Mouse (Mus musculus): ENCODE results near the gene Pum1. TPM values are rescaled to one million over a fixed set of nuclear protein-coding genes. Genes with fewer than 3 reads are reported as not detected.

The Pum1 gene
- total and polyA plus RNA-seq, 2 experiments from 2014 or later: 30.1 to 62.4 TPM

DNA sequence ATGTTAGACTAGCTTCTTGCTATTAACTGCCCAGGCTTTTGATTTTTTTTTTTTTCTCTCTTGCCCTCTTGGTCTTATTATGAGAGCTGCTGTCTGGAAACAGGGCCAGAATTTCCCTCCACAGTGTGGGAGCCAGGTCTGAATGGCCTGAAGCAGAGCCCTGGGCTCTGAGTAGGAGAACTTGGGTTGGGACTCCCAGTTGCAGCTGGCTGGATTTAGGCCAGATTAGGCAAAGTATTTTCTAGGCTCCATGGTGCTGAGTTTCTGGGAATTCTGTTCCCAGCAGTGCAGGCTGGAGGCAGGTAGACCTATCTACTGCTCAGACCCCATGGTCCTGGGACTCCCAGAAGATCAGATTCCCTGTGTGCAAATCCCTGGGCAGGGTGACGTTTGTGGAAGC, 135.3 kb downstream of the Pum1 start:
- Histone ChIP-seq H3K9me3 (replicated peaks; ENCODE audit: control insufficient read depth, low read length) (no peaks in the 10 kb centered on the region), H3K4me3 (ENCODE audit: low read depth, low read length) (no peak overlapping the region), H3K27me3 (ENCODE audit: control insufficient read depth, insufficient read depth, low read length) (no peaks in the 10 kb centered on the region), H3K36me3 (replicated peaks; ENCODE audit: control insufficient read depth, insufficient read depth, low read length) (no peaks in the 10 kb centered on the region), H3K9ac (replicated peaks; ENCODE audit: low read depth, low read length) (no peak overlapping the region), H3K27ac (ENCODE audit: low read depth) (peak overlapping the region; percentile 75), H3K4me1 (ENCODE audit: control insufficient read depth, insufficient read depth) (peaks cover 33% of the 10 kb centered on the region), H3K4me2 (ENCODE audit: low read depth, low read length) (no peak overlapping the region)
- no peak for TF ChIP-seq EP300 (IDR thresholded peaks at IDR 0.05; ENCODE audit: low read depth)
- TF ChIP-seq CTCF (IDR thresholded peaks at IDR 0.05; ENCODE audit: low read depth): no peak
- DNase-seq (ENCODE audit: low spot score) (no peak), ATAC-seq (ENCODE audit: insufficient read depth, low read depth) (no peak)
- 58% methylated on average over 1 of the region's 1 CpGs for WGBS

DNA sequence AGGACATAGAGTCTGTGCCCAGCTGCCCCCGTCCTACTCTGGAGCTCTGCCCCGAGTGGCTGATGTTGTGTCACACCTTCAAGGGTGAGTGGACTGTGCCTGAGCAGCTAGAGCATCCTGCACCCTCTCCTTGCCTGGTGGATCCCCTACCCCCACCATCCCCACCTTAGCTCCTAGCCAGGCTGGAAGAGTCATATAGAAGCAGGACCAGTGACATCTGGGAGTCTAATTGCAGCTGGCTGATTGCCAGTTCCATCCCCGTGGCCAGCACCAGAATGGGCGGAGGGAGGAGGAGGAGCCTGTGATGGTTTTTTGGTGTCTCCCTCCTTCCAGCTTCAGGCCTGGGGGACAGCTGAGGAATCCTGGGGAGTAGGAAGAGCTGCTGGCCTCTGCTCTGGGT, 136.0 kb downstream of the Pum1 start:
- H3K9ac ChIP-seq (replicated peaks; ENCODE audit: low read depth, low read length): no peak overlapping the region
- DNase-seq (ENCODE audit: low spot score) (no peak), ATAC-seq (ENCODE audit: insufficient read depth, low read depth) (no peak)
- 44% methylated on average over 4 of the region's 4 CpGs for WGBS
- H3K4me2 ChIP-seq (ENCODE audit: low read depth, low read length): no peak overlapping the region
- no peak overlapping the region for H3K4me3 ChIP-seq (ENCODE audit: low read depth, low read length)
- no peak for TF ChIP-seq CTCF (IDR thresholded peaks at IDR 0.05; ENCODE audit: low read depth)
- no peak for TF ChIP-seq EP300 (IDR thresholded peaks at IDR 0.05; ENCODE audit: low read depth)
- no peaks in the 10 kb centered on the region for H3K27me3 ChIP-seq (ENCODE audit: control insufficient read depth, insufficient read depth, low read length)
- peaks cover 33% of the 10 kb centered on the region for H3K4me1 ChIP-seq (ENCODE audit: control insufficient read depth, insufficient read depth)
- peak overlapping the region; percentile 75 for H3K27ac ChIP-seq (ENCODE audit: low read depth)
- no peaks in the 10 kb centered on the region for H3K36me3 ChIP-seq (replicated peaks; ENCODE audit: control insufficient read depth, insufficient read depth, low read length)
- H3K9me3 ChIP-seq (replicated peaks; ENCODE audit: control insufficient read depth, low read length): no peaks in the 10 kb centered on the region

DNA sequence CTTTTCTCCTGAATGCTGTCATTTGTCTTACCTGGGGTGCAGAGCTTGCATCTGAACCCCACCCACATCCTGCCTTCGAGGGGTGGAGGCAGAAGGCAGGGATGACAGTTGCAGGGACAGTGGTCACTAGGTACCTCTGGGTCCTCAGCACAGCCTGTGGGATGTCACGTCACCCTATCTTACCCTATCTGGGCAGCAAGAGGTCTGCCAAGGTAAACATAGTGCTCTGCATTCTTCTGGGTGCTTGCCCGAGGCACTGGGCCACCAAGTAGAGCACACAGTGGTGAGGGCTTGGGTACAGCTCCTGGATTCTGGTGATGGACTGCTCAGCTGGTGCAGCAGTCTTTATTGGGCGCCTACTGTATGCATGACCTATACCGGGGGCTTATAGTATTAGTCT, 136.5 kb downstream of the Pum1 start:
- DNase-seq (ENCODE audit: low spot score) (no peak), ATAC-seq (ENCODE audit: insufficient read depth, low read depth) (no peak)
- Histone ChIP-seq H3K27ac (ENCODE audit: low read depth) (no peak overlapping the region), H3K9ac (replicated peaks; ENCODE audit: low read depth, low read length) (no peak overlapping the region), H3K4me2 (ENCODE audit: low read depth, low read length) (no peak overlapping the region), H3K9me3 (replicated peaks; ENCODE audit: control insufficient read depth, low read length) (no peaks in the 10 kb centered on the region), H3K4me3 (ENCODE audit: low read depth, low read length) (no peak overlapping the region), H3K27me3 (ENCODE audit: control insufficient read depth, insufficient read depth, low read length) (no peaks in the 10 kb centered on the region), H3K36me3 (replicated peaks; ENCODE audit: control insufficient read depth, insufficient read depth, low read length) (no peaks in the 10 kb centered on the region), H3K4me1 (ENCODE audit: control insufficient read depth, insufficient read depth) (peaks cover 33% of the 10 kb centered on the region)
- WGBS: 53% methylated on average over 5 of the region's 5 CpGs
- no peak for TF ChIP-seq EP300 (IDR thresholded peaks at IDR 0.05; ENCODE audit: low read depth)
- TF ChIP-seq CTCF (IDR thresholded peaks at IDR 0.05; ENCODE audit: low read depth): no peak

DNA sequence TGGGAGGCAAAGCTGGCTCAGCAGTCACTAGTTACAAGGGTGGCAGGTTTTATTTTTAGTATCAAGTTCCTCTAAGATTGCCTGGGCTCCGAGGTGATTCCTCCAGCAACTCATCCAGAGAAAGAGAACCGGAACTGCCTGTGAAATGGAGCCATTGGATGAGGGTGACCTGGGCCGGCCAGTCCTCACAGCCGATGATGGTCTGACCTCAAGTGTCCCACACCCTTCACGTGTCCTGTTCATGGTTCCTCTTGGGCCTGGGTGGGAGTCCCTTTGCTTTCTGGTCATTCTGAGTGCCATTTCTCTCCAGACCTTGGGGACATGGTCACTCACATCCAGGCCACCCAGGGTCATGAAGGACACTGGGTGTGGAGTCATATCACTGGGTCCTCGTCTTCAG, 137.0 kb downstream of the Pum1 start:
- Histone ChIP-seq H3K4me3 (ENCODE audit: low read depth, low read length) (no peak overlapping the region), H3K9me3 (replicated peaks; ENCODE audit: control insufficient read depth, low read length) (no peaks in the 10 kb centered on the region), H3K27me3 (ENCODE audit: control insufficient read depth, insufficient read depth, low read length) (no peaks in the 10 kb centered on the region), H3K27ac (ENCODE audit: low read depth) (no peak overlapping the region), H3K4me1 (ENCODE audit: control insufficient read depth, insufficient read depth) (peaks cover 37% of the 10 kb centered on the region), H3K9ac (replicated peaks; ENCODE audit: low read depth, low read length) (no peak overlapping the region), H3K36me3 (replicated peaks; ENCODE audit: control insufficient read depth, insufficient read depth, low read length) (no peaks in the 10 kb centered on the region), H3K4me2 (ENCODE audit: low read depth, low read length) (no peak overlapping the region)
- no peak for TF ChIP-seq CTCF (IDR thresholded peaks at IDR 0.05; ENCODE audit: low read depth)
- TF ChIP-seq EP300 (IDR thresholded peaks at IDR 0.05; ENCODE audit: low read depth): no peak
- no peak for DNase-seq (ENCODE audit: low spot score)
- 63% methylated on average over 6 of the region's 6 CpGs for WGBS
- ATAC-seq (ENCODE audit: insufficient read depth, low read depth): no peak

DNA sequence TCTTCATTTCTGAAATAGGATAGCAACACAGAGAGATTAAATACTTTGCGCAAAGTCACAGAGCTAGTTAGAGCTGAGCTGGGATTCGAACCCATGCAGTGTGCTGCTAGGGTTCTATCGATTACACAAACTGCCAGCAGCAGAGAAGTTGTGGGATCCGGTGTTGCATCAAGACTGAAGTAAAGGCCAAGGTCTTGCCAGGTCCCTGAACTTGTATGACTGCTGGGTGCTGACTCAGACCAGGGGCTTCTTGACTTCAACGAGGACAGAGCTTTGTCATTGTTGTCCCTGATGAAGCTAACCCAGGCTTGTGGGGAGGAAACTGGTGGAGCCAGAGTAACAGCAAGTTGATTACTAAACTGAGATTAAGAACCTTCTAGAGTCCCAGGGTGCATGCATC, 138.1 kb downstream of the Pum1 start:
- TF ChIP-seq EP300 (IDR thresholded peaks at IDR 0.05; ENCODE audit: low read depth): no peak
- Histone ChIP-seq H3K4me2 (ENCODE audit: low read depth, low read length) (no peak overlapping the region), H3K27me3 (ENCODE audit: control insufficient read depth, insufficient read depth, low read length) (no peaks in the 10 kb centered on the region), H3K9ac (replicated peaks; ENCODE audit: low read depth, low read length) (no peak overlapping the region), H3K4me3 (ENCODE audit: low read depth, low read length) (no peak overlapping the region), H3K36me3 (replicated peaks; ENCODE audit: control insufficient read depth, insufficient read depth, low read length) (no peaks in the 10 kb centered on the region), H3K27ac (ENCODE audit: low read depth) (no peak overlapping the region), H3K9me3 (replicated peaks; ENCODE audit: control insufficient read depth, low read length) (no peaks in the 10 kb centered on the region), H3K4me1 (ENCODE audit: control insufficient read depth, insufficient read depth) (peaks cover 40% of the 10 kb centered on the region)
- ATAC-seq (ENCODE audit: insufficient read depth, low read depth) (no peak), DNase-seq (ENCODE audit: low spot score) (no peak)
- 87% methylated on average over 5 of the region's 5 CpGs for WGBS

DNA sequence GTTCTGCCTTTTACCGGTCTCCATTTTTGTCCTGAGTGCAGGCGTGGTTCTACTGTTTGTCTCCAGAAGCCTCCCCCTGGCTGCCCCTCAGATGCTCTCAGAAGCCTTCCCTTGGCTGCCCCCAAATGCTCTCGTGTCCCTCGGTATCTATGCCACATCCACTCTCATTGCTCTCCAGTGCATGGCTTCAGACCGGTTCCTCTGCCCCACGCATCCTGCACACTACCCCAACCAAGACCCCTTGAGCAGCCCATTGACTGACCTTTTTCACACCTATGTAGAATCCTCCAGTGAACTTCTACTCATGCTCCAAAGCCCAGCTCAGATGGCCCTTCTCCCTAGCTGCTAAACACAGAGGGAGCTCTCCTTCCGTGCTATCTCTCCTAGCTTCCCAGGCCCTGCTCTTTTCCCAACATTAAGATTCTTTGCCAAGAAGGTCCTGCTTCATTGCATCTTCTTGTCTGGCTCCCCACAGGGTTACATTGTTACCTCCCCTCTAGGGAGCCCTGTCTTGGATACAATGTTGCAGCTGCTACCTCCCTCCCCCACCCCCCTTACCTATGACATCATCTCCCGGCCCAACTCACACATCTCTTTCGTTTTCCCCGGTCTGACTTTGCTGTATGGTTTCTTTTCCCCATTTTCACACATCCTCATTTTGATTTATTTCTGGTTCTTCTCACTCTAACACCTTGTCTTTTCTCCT, 138.7 kb downstream of the Pum1 start:
- no peaks in the 10 kb centered on the region for H3K9me3 ChIP-seq (replicated peaks; ENCODE audit: control insufficient read depth, low read length)
- 0 out of 2 replicates have a peak overlapping the region, but pooled peaks have one; percentile 12 for H3K4me3 ChIP-seq (ENCODE audit: low read depth, low read length)
- TF ChIP-seq CTCF (IDR thresholded peaks at IDR 0.05; ENCODE audit: low read depth) (no peak), EP300 (IDR thresholded peaks at IDR 0.05; ENCODE audit: low read depth) (no peak)
- 0 out of 2 replicates have a peak overlapping the region, but pooled peaks have one; percentile 6 for H3K9ac ChIP-seq (replicated peaks; ENCODE audit: low read depth, low read length)
- H3K4me2 ChIP-seq (ENCODE audit: low read depth, low read length): peak overlapping the region; percentile 46
- no peaks in the 10 kb centered on the region for H3K27me3 ChIP-seq (ENCODE audit: control insufficient read depth, insufficient read depth, low read length)
- H3K4me1 ChIP-seq (ENCODE audit: control insufficient read depth, insufficient read depth): peaks cover 38% of the 10 kb centered on the region
- WGBS: 58% methylated on average over 10 of the region's 10 CpGs
- DNase-seq (ENCODE audit: low spot score) (peak; percentile 61), ATAC-seq (ENCODE audit: insufficient read depth, low read depth) (peak; percentile 49)
- peak overlapping the region; percentile 79 for H3K27ac ChIP-seq (ENCODE audit: low read depth)
- no peaks in the 10 kb centered on the region for H3K36me3 ChIP-seq (replicated peaks; ENCODE audit: control insufficient read depth, insufficient read depth, low read length)

Measured in heart, postnatal 0 days (tissue).